Mouse (Mus musculus) CH12.LX (cell line): ENCODE measurements around the gene Tmc7.

Source experiments
- CHD2 ChIP-seq: IDR thresholded peaks from 2 replicates; pipeline ENCODE4 v1.6.1; 2011; ENCODE audit warnings: low read length, improper control_type of control experiment
- CTCF ChIP-seq, 2 experiments: IDR thresholded peaks in 1 of 2; conservative IDR thresholded peaks in 1 of 2; 2 replicates each; pipeline ENCODE4 v1.5.1; 2011 to 2012; ENCODE audit warnings: low read depth in 2 of 2, low read length in 2 of 2, improper control_type of control experiment in 1 of 2, inconsistent platforms in 1 of 2, mild to moderate bottlenecking in 1 of 2, moderate library complexity in 1 of 2
- E2F4 ChIP-seq: IDR thresholded peaks from 2 replicates; pipeline ENCODE4 v1.6.1; 2011; ENCODE audit warnings: low read depth, low read length, improper control_type of control experiment; ENCODE audit not compliant: insufficient replicate concordance
- EP300 ChIP-seq: IDR thresholded peaks from 2 replicates; pipeline ENCODE4 v1.6.1; 2011; ENCODE audit warnings: low read length, improper control_type of control experiment
- ETS1 ChIP-seq: conservative IDR thresholded peaks from 2 replicates; pipeline ENCODE4 v1.6.1; 2012; ENCODE audit warnings: low read depth, mild to moderate bottlenecking, inconsistent platforms, low read length, improper control_type of control experiment, moderate library complexity
- GABPA ChIP-seq: IDR thresholded peaks from 2 replicates; pipeline ENCODE4 v1.6.1; 2012; ENCODE audit warnings: low read depth, low read length, improper control_type of control experiment, inconsistent platforms; ENCODE audit not compliant: insufficient replicate concordance
- MAX ChIP-seq: IDR thresholded peaks from 2 replicates; pipeline ENCODE4 v1.6.1; 2011; ENCODE audit warnings: low read length, improper control_type of control experiment
- POLR2A ChIP-seq: IDR thresholded peaks from 2 replicates; pipeline ENCODE4 v1.6.1; 2011; ENCODE audit warnings: low read depth, mild to moderate bottlenecking, improper control_type of control experiment, low read length
- POLR2AphosphoS2 ChIP-seq: IDR thresholded peaks from 2 replicates; pipeline ENCODE4 v1.6.1; 2011; ENCODE audit warnings: low read depth, low read length, improper control_type of control experiment
- RCOR1 ChIP-seq: conservative IDR thresholded peaks from 2 replicates; pipeline ENCODE4 v1.6.1; 2012; ENCODE audit warnings: low read depth, mild to moderate bottlenecking, inconsistent platforms, low read length, improper control_type of control experiment
- TCF12 ChIP-seq: IDR thresholded peaks from 2 replicates; pipeline ENCODE4 v1.6.1; 2014; ENCODE audit warnings: low read depth, mild to moderate bottlenecking, inconsistent platforms, low read length, improper control_type of control experiment
- UBTF ChIP-seq: IDR thresholded peaks from 2 replicates; pipeline ENCODE4 v1.6.1; 2012; ENCODE audit warnings: low read depth, mild to moderate bottlenecking, inconsistent platforms, low read length, improper control_type of control experiment, moderate library complexity
- USF2 ChIP-seq: conservative IDR thresholded peaks from 2 replicates; pipeline ENCODE4 v1.6.1; 2011; ENCODE audit warnings: low read depth, low read length, improper control_type of control experiment
- ZMIZ1 ChIP-seq: IDR thresholded peaks from 2 replicates; pipeline ENCODE4 v1.6.1; 2012; ENCODE audit warnings: low read depth, mild to moderate bottlenecking, inconsistent platforms, low read length, improper control_type of control experiment

DNA sequence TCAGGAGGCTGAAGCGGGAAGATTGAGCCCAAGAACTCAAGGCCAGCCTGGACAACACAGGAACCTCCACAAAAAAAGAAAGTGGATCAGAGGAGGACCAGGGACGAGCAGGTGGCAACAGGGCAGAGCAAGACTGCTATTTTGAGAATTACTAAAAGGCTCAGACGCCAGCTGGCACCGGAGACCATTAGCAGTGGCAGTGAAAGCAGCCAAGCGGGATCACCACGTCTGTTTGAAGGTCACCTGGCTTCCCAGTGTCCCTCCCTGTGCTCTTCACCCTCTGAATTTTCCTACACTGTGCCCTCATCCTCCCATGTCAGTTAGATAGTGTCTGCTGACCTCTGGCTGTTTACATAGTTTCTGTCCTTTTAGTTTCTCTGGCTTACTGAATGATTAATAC lies 1.3 kb upstream of the Tmc7 start:
- no peak for TF ChIP-seq POLR2AphosphoS2
- TF ChIP-seq CTCF (conservative IDR thresholded peaks at IDR 0.05 in 1 of 2, IDR thresholded peaks at IDR 0.05 in 1 of 2; ENCODE audit: low read depth in 2 of 2, low read length in 2 of 2), result no peak
- TF ChIP-seq GABPA, result no peak
- TF ChIP-seq MAX, result no peak
- TF ChIP-seq POLR2A, result no peak
- TF ChIP-seq EP300, result no peak
- no peak for TF ChIP-seq CHD2
- no peak for TF ChIP-seq ETS1
- no peak for TF ChIP-seq TCF12
- no peak for TF ChIP-seq USF2
- TF ChIP-seq ZMIZ1, result no peak
- TF ChIP-seq UBTF, result no peak
- no peak for TF ChIP-seq E2F4
- no peak for TF ChIP-seq RCOR1
